Mouse (Mus musculus) midbrain, postnatal 0 days (tissue): ENCODE measurements around the gene Ddah1. TPM values are rescaled to one million over a fixed set of nuclear protein-coding genes. Genes with fewer than 3 reads are reported as not detected.

ENCODE experiments used
- ATAC-seq: fragments of 200-750 bp; cut with Nextera tagmentation; 2 replicates; pipeline ENCODE4 v1.8.0; 2017; ENCODE audit warnings: moderate number of reproducible peaks, mild to moderate bottlenecking, moderate TSS enrichment, moderate library complexity; ENCODE audit not compliant: low FRiP score
- DNase-seq: peaks from one replicate; pipeline ENCODE4 v3.0.0-alpha.2; 2015; ENCODE audit warnings: low spot score
- H3K27ac ChIP-seq: fragments of 300-500 bp; sonication (generic); 2 replicates; pipeline ENCODE4 v1.5.1; 2014; ENCODE audit warnings: low read depth, mild to moderate bottlenecking, low read length, mixed read lengths
- H3K27me3 ChIP-seq: fragments of 300-500 bp; sonication (generic); 2 replicates; pipeline ENCODE4 v1.6.1; 2014; ENCODE audit warnings: low read length, control low read depth, mixed read lengths; ENCODE audit not compliant: insufficient read depth
- H3K36me3 ChIP-seq: fragments of 300-500 bp; sonication (generic); 2 replicates; pipeline ENCODE4 v1.6.1; 2014; ENCODE audit warnings: low read length, control low read depth, mixed read lengths; ENCODE audit not compliant: insufficient read depth
- H3K4me1 ChIP-seq: fragments of 300-500 bp; sonication (generic); 2 replicates; pipeline ENCODE4 v1.6.1; 2014; ENCODE audit warnings: mild to moderate bottlenecking, control low read depth, antibody characterized with exemption, low read length, mixed read lengths; ENCODE audit not compliant: insufficient read depth
- H3K4me2 ChIP-seq: fragments of 300-500 bp; sonication (generic); 2 replicates; pipeline ENCODE4 v1.6.1; 2014; ENCODE audit warnings: low read depth, mild to moderate bottlenecking, low read length, mixed read lengths; ENCODE audit not compliant: poor library complexity, severe bottlenecking
- H3K4me3 ChIP-seq: fragments of 300-500 bp; sonication (generic); 2 replicates; pipeline ENCODE4 v1.5.1; 2014; ENCODE audit warnings: low read depth, mild to moderate bottlenecking, low read length, moderate library complexity
- H3K9ac ChIP-seq: fragments of 300-500 bp; sonication (generic); replicated peaks from 2 replicates; pipeline ENCODE4 v1.6.1; 2014; ENCODE audit warnings: mild to moderate bottlenecking, low read length, moderate library complexity, mixed read lengths; ENCODE audit not compliant: poor library complexity, severe bottlenecking
- H3K9me3 ChIP-seq: fragments of 300-500 bp; sonication (generic); 2 replicates; pipeline ENCODE4 v1.6.1; 2016; ENCODE audit warnings: low read length, control low read depth
- CTCF ChIP-seq: IDR thresholded peaks from 2 replicates; pipeline ENCODE4 v1.5.1; 2016; ENCODE audit warnings: antibody characterized with exemption, mild to moderate bottlenecking
- WGBS: fragments of 180-500 bp; shearing (Covaris S2); extraction: QIAGEN DNeasy Blood & Tissue Kit; methylation state at CpG from one replicate; pipeline ENCODE4 v1.1.7; 2014; 5-methylcytosine and 5-hydroxymethylcytosine counted together
- polyA plus RNA-seq: library from polyadenylated mRNA; unstranded; fragments of >200 nt; fragmentation: Nextera tagmentation; extraction: Ambion mirVana; gene quantifications from 2 replicates; pipeline ENCODE4 v1.2.1, GENCODE M21; 2015
- total RNA-seq: library from RNA; depleted of rRNA; stranded (reverse); fragments of >200 nt; gene quantifications from 2 replicates; pipeline ENCODE4 v1.2.3, GENCODE M21; 2014

Ddah1 gene
- total and polyA plus RNA-seq, 2 experiments from 2014 or later = 162 to 209 TPM

GRCm38 (mm10) chr3:145916374-145916773 is 157.9 kb downstream of the Ddah1 start:
- 83% methylated on average over 5 of the region's 5 CpGs for WGBS
- Histone ChIP-seq H3K4me1 (no peaks in the 10 kb centered on the region), H3K4me2 (no peak overlapping the region), H3K27ac (no peak overlapping the region), H3K27me3 (no peaks in the 10 kb centered on the region), H3K9me3 (peaks cover 5% of the 10 kb centered on the region; the same call in 1 of the 2 replicates), H3K9ac (no peak overlapping the region), H3K36me3 (no peaks in the 10 kb centered on the region), H3K4me3 (no peak overlapping the region)
- no peak for TF ChIP-seq CTCF
- DNase-seq (no peak), ATAC-seq (no peak)

- no peak for ATAC-seq
These were observed 158.4 kb downstream of the Ddah1 start for GRCm38 (mm10) chr3:145916826-145917225.

GRCm38 (mm10) chr3:145922019-145922854 is 163.8 kb downstream of the Ddah1 start, which contains the start of gene Bcl10:
Gene Bcl10, plus strand, starts transcription at chr3:145922804.
- no peak within 1 kb of the TSS for H3K27ac ChIP-seq
- peaks cover 5% of the 10 kb centered on the region; the same call in 1 of the 2 replicates for H3K9me3 ChIP-seq
- TF ChIP-seq CTCF = no peak
- 34% methylated on average over 11 of the region's 11 CpGs for WGBS
- DNase-seq = no peak
- ATAC-seq = no peak
- no peaks in the 10 kb centered on the region for H3K27me3 ChIP-seq
- H3K4me3 ChIP-seq = peak within 1 kb of the TSS; percentile 85
- H3K4me2 ChIP-seq = peak within 1 kb of the TSS; percentile 50
- peaks cover 7% of the 10 kb centered on the region; the same call in 1 of the 2 replicates for H3K4me1 ChIP-seq
- no peaks in the 10 kb centered on the region for H3K36me3 ChIP-seq
- 0 out of 2 replicates have a peak within 1 kb of the TSS, but pooled peaks have one; percentile 29 for H3K9ac ChIP-seq

More at GRCm38 (mm10) chr3:145916826-145917225, 158.4 kb downstream of the Ddah1 start:
- no peak overlapping the region for H3K4me2 ChIP-seq
- no peak overlapping the region for H3K27ac ChIP-seq
- no peaks in the 10 kb centered on the region for H3K4me1 ChIP-seq
- no peak for TF ChIP-seq CTCF
- no peaks in the 10 kb centered on the region for H3K27me3 ChIP-seq
- no peaks in the 10 kb centered on the region for H3K36me3 ChIP-seq
- no peak overlapping the region for H3K4me3 ChIP-seq
- H3K9ac ChIP-seq = no peak overlapping the region
- DNase-seq = no peak
- 84% methylated on average over 4 of the region's 4 CpGs for WGBS
- H3K9me3 ChIP-seq = peaks cover 5% of the 10 kb centered on the region; the same call in 1 of the 2 replicates

- Histone ChIP-seq H3K9me3 (peaks cover 5% of the 10 kb centered on the region; the same call in 1 of the 2 replicates), H3K27ac (no peak overlapping the region), H3K27me3 (no peaks in the 10 kb centered on the region), H3K4me2 (no peak overlapping the region), H3K36me3 (0 out of 2 replicates have a peak, but pooled peaks cover 3% of the 10 kb centered on the region), H3K9ac (no peak overlapping the region), H3K4me3 (no peak overlapping the region), H3K4me1 (peaks cover 7% of the 10 kb centered on the region; the same call in 1 of the 2 replicates)
- DNase-seq (no peak), ATAC-seq (no peak)
- no peak for TF ChIP-seq CTCF
- WGBS = 71% methylated on average over 3 of the region's 3 CpGs
These were observed 164.5 kb downstream of the Ddah1 start for GRCm38 (mm10) chr3:145922971-145923370.

- Histone ChIP-seq H3K9ac (peak overlapping the region; percentile 82), H3K4me3 (peak overlapping the region; percentile 85), H3K9me3 (no peaks in the 10 kb centered on the region), H3K27ac (peak overlapping the region; percentile 91), H3K27me3 (no peaks in the 10 kb centered on the region), H3K36me3 (0 out of 2 replicates have a peak, but pooled peaks cover 3% of the 10 kb centered on the region), H3K4me1 (peaks cover 7% of the 10 kb centered on the region; the same call in 1 of the 2 replicates), H3K4me2 (peak overlapping the region; percentile 78)
- ATAC-seq = peak; percentile 100
- under 1% methylated on average over 52 of the region's 58 CpGs for WGBS
- TF ChIP-seq CTCF = no peak; the same call in 1 of the 2 replicates
- peak; percentile 100 for DNase-seq
These were observed 165.6 kb downstream of the Ddah1 start for GRCm38 (mm10) chr3:145923874-145924577.
